Mouse (Mus musculus) kidney, adult 2 months (tissue): Measurements from ENCODE around the gene Plekha3.

Experiments used
- CTCF ChIP-seq: fragments of 200-500 bp; conservative IDR thresholded peaks from 2 replicates; pipeline ENCODE4 v1.5.1; 2011; ENCODE audit warnings: low read depth, mild to moderate bottlenecking, control low read depth, low read length, moderate library complexity, mixed read lengths; ENCODE audit not compliant: insufficient read depth, insufficient read length
- POLR2A ChIP-seq: fragments of 200-500 bp; IDR thresholded peaks from one replicate; pipeline ENCODE4 v1.6.1; 2011; ENCODE audit warnings: low read depth, low read length, control low read depth

- no peak for TF ChIP-seq CTCF
- no peak for TF ChIP-seq POLR2A
Observed at GRCm38 (mm10) chr2:76639637-76640036, 35.4 kb upstream of the Plekha3 start.
